In the genomic region with DNA sequence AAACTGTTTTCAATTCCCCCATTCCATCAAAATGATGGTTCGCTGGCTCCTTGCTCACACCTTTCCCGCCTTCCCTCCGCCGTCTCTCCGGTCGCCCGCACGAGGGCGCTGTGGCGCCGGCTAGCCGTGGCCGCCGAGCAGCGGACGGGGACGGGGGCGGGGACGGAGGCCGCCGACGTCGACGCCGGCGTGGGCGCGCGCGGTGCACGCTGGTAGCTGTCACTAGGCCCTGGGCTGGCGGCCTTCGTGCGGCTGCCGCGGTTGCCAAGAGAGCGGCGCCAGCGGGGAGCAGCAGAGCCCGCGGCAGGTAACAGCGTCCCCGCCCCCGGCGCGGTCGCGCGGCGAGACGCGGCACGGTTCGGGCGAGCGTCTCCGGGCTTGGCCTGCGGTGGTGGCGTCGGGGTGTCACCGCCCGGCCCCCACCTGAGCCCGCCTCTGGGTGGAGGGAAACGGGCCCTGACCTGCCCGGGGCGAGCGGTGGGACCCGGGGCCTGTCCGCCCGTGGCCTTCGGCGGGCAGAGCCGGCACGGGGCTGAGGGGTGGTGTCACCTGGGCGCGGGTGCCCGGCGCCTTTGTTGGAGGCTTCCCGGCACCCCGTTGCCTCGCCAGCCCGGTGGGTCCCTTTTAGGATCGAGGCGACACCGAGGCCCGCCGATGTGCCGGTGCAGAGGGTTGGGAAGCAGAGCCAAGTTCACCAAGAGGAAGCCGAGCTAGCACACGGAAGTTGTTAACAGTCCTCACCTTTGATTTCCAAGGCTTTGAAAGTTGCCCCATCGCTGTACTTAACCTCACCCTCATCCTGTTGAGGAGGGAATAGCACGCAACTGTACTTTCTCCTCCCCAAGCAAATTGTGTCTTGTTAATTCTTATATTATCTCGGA, we compare ENCODE assay signal across 8 mouse cellular contexts. TPM values are rescaled to one million over a fixed set of nuclear protein-coding genes. Genes with fewer than 3 reads are reported as not detected.
DNase-seq lines count a peak whose midpoint lies in the region; ATAC-seq and TF ChIP-seq lines count a peak whose summit lies in the region.

Gene Dop1a (plus strand): TSS at position 165 of the 881 bp plus-strand sequence.

- H3K4me3 ChIP-seq in heart, embryonic 14.5 days (ENCODE audit: control insufficient read depth in 1 of 2, insufficient read depth in 1 of 2, low read depth in 1 of 2, low read length in 2 of 2): peak within 1 kb of the TSS; percentile 93 to 94
- H3K4me3 ChIP-seq in liver, embryonic 16.5 days (ENCODE audit: low read depth, low read length): peak within 1 kb of the TSS; percentile 90
- peak within 1 kb of the TSS; percentile 90 for H3K4me3 ChIP-seq in neural tube, embryonic 13.5 days
- H3K4me3 ChIP-seq in testis, adult 2 months (ENCODE audit: control insufficient read depth, low read depth, low read length): peak within 1 kb of the TSS; percentile 95

- TF ChIP-seq CTCF in testis, adult 2 months (IDR thresholded peaks at IDR 0.05; ENCODE audit: control insufficient read depth, insufficient read depth, insufficient replicate concordance, low read depth, low read length): peak; percentile 97

- WGBS in heart, embryonic 14.5 days: under 1% methylated on average over 93 of the region's 93 CpGs
- WGBS in liver, embryonic 16.5 days (ENCODE audit: insufficient replicate concordance): under 1% methylated on average over 88 of the region's 93 CpGs
- under 1% methylated on average over 93 of the region's 93 CpGs for WGBS in neural tube, embryonic 13.5 days

- peak within 1 kb of the TSS; percentile 66 for H3K4me2 ChIP-seq in heart, embryonic 14.5 days (ENCODE audit: low read length)
- peak within 1 kb of the TSS; percentile 93 for H3K4me2 ChIP-seq in liver, embryonic 16.5 days (ENCODE audit: low read depth, low read length)
- H3K4me2 ChIP-seq in neural tube, embryonic 13.5 days: peak within 1 kb of the TSS; percentile 68

- H3K9me3 ChIP-seq in heart, embryonic 14.5 days (ENCODE audit: control insufficient read depth, low read length): no peaks in the 10 kb centered on the region
- no peaks in the 10 kb centered on the region for H3K9me3 ChIP-seq in liver, embryonic 16.5 days (replicated peaks; ENCODE audit: control insufficient read depth, low read length)
- H3K9me3 ChIP-seq in neural tube, embryonic 13.5 days: no peaks in the 10 kb centered on the region

- H3K27ac ChIP-seq in heart, embryonic 14.5 days (replicated peaks in 1 of 2; ENCODE audit: control insufficient read depth in 1 of 2, insufficient read depth in 1 of 2, low read depth in 2 of 2, low read length in 2 of 2): peak within 1 kb of the TSS; percentile 17 to 72; a peak in 2 of 4 replicates
- peak within 1 kb of the TSS; percentile 90 for H3K27ac ChIP-seq in liver, embryonic 16.5 days (ENCODE audit: low read length)
- H3K27ac ChIP-seq in neural tube, embryonic 13.5 days (replicated peaks): peak within 1 kb of the TSS; percentile 86
- H3K27ac ChIP-seq in testis, adult 2 months (ENCODE audit: control insufficient read depth, insufficient read depth, low read depth, low read length): peak within 1 kb of the TSS; percentile 90

- ATAC-seq in CD4-positive, CD25-positive, alpha-beta regulatory T cell, adult 4 months: peak; percentile 78
- peak; percentile 92 for ATAC-seq in heart, embryonic 14.5 days (ENCODE audit: insufficient number of reproducible peaks, insufficient read depth, low FRiP score, low read depth)
- ATAC-seq in liver, embryonic 16.5 days (ENCODE audit: low read depth): peak; percentile 91
- peak; percentile 90 for ATAC-seq in neural tube, embryonic 13.5 days (ENCODE audit: low read depth)

- peaks cover 0 to 6% of the 10 kb centered on the region in 2 experiments; a peak in 1 of 4 replicates for H3K4me1 ChIP-seq in heart, embryonic 14.5 days (ENCODE audit: control insufficient read depth in 2 of 2, insufficient read depth in 2 of 2, low read length in 2 of 2)
- peaks cover 7% of the 10 kb centered on the region for H3K4me1 ChIP-seq in liver, embryonic 16.5 days (ENCODE audit: control insufficient read depth, low read depth, low read length)
- peaks cover 31% of the 10 kb centered on the region for H3K4me1 ChIP-seq in neural tube, embryonic 13.5 days (replicated peaks)
- no peaks in the 10 kb centered on the region; the same call in 1 of the 2 replicates for H3K4me1 ChIP-seq in testis, adult 2 months (ENCODE audit: control insufficient read depth, insufficient read depth, low read length)

- peak; percentile 72 for TF ChIP-seq POLR2A in testis, adult 2 months (IDR thresholded peaks at IDR 0.05; ENCODE audit: control insufficient read depth, low read depth, low read length)

- peaks cover 7% of the 10 kb centered on the region for H3K27me3 ChIP-seq in heart, embryonic 14.5 days (ENCODE audit: control insufficient read depth, insufficient read depth, low read length)
- no peaks in the 10 kb centered on the region for H3K27me3 ChIP-seq in liver, embryonic 16.5 days (ENCODE audit: control insufficient read depth, insufficient read depth, low read depth, low read length)
- H3K27me3 ChIP-seq in neural tube, embryonic 13.5 days: peaks cover 11% of the 10 kb centered on the region
- no peaks in the 10 kb centered on the region for H3K27me3 ChIP-seq in testis, adult 2 months (ENCODE audit: control insufficient read depth, insufficient read depth, low read length)

- H3K9ac ChIP-seq in heart, embryonic 14.5 days (ENCODE audit: low read length): peak within 1 kb of the TSS; percentile 86
- peak within 1 kb of the TSS; percentile 89 for H3K9ac ChIP-seq in liver, embryonic 16.5 days (ENCODE audit: low read depth, low read length)
- H3K9ac ChIP-seq in neural tube, embryonic 13.5 days: peak within 1 kb of the TSS; percentile 96

- no peaks in the 10 kb centered on the region for H3K36me3 ChIP-seq in heart, embryonic 14.5 days (ENCODE audit: control insufficient read depth, insufficient read depth, low read length)
- no peaks in the 10 kb centered on the region for H3K36me3 ChIP-seq in liver, embryonic 16.5 days (ENCODE audit: control insufficient read depth, insufficient read depth)
- H3K36me3 ChIP-seq in neural tube, embryonic 13.5 days: no peaks in the 10 kb centered on the region
- no peaks in the 10 kb centered on the region for H3K36me3 ChIP-seq in testis, adult 2 months (ENCODE audit: control insufficient read depth, insufficient read depth, low read length)

- peak; percentile 85 for DNase-seq in c-Kit-negative CD71-positive TER-119-positive erythroid progenitor cells, embryonic 14.5 days (ENCODE audit: low read depth, low spot score)
- DNase-seq in fibroblast of lung, adult 2 months (ENCODE audit: low read depth): peak; percentile 65
- peak; percentile 90 to 95 for DNase-seq in kidney, postnatal 25 days

RNA-seq across cellular contexts. Expression of gene Dop1a, which starts in this region (rescaled TPM):
- polyA plus RNA-seq in CD4-positive, CD25-positive, alpha-beta regulatory T cell, adult 4 months (2017; shearing (Covaris generic)): 10 to 100 TPM; 27.9 to 28.8 TPM
- 13.8 and 16.5 TPM in 2 replicates for polyA plus RNA-seq in heart, embryonic 14.5 days (2014; fragmentation: Nextera tagmentation; extraction: Ambion mirVana)
- 3.5 and 4.6 TPM in 2 replicates for polyA plus RNA-seq in liver, embryonic 16.5 days (2015; fragmentation: Nextera tagmentation; extraction: Ambion mirVana)
- polyA plus RNA-seq in neural tube, embryonic 13.5 days (2015; fragmentation: Nextera tagmentation; extraction: Ambion mirVana): 28.4 and 28.8 TPM in 2 replicates
- 13.0 and 14.5 TPM in 2 replicates for polyA plus RNA-seq in testis, adult 2 months (2012; rRNA removed)

Comparison
In these comparisons a context has a peak if more than half of its experiments do, and no peak if none do; other contexts are left out.
1. Peak in every context shown above with its lines: DNase-seq, ATAC-seq, H3K4me3 ChIP-seq and H3K27ac ChIP-seq.